Mouse (Mus musculus): ENCODE measurements around the gene Rps28. TPM values are rescaled to one million over a fixed set of nuclear protein-coding genes. Genes with fewer than 3 reads are reported as not detected.

Rps28 gene
- total RNA-seq, 1 experiment, result 5,476 TPM

GRCm38 (mm10) chr17:33822436-33822959 lies 1.9 kb downstream of the Rps28 start:
- H3K9me3 ChIP-seq (ENCODE audit: control insufficient read depth, insufficient read depth, low read depth, low read length), result no peaks in the 10 kb centered on the region
- peaks cover 10 to 14% of the 10 kb centered on the region in 2 experiments for H3K4me1 ChIP-seq (ENCODE audit: control insufficient read depth in 2 of 2, insufficient read depth in 2 of 2, low read length in 2 of 2, poor library complexity in 1 of 2)
- TF ChIP-seq ZNF384 (IDR thresholded peaks at IDR 0.05; ENCODE audit: low read depth, low read length) (no peak), HCFC1 (IDR thresholded peaks at IDR 0.05; ENCODE audit: borderline replicate concordance, insufficient read depth, low read length) (no peak), MAFK (IDR thresholded peaks at IDR 0.05; ENCODE audit: insufficient read depth, low read depth, low read length) (no peak), ZC3H11A (IDR thresholded peaks at IDR 0.05; ENCODE audit: borderline replicate concordance, low read depth, low read length) (no peak)
- H3K36me3 ChIP-seq (ENCODE audit: control insufficient read depth, insufficient read depth, low read length, poor library complexity, severe bottlenecking), result peaks cover 50% of the 10 kb centered on the region
- no peak overlapping the region for H3K27ac ChIP-seq (ENCODE audit: insufficient read depth, low read depth, low read length, poor library complexity, severe bottlenecking)
- in situ Hi-C loops (cut with MboI; ENCODE audit: low sequenced_read_pairs in 2 of 2, unreplicated experiment in 2 of 2), result no loop called here
- DNase-seq (ENCODE audit: low read depth, low spot score), result no peak
- peak overlapping the region; percentile 100; the same call in 1 of the 2 replicates for H3K9ac ChIP-seq (ENCODE audit: insufficient read depth, low read depth, low read length, poor library complexity, severe bottlenecking)
- peak overlapping the region; percentile 84 to 98; a peak in 3 of 4 replicates for H3K4me3 ChIP-seq (ENCODE audit: insufficient read depth in 1 of 2, low read depth in 1 of 2, low read length in 2 of 2, poor library complexity in 1 of 2, severe bottlenecking in 1 of 2)

- Histone ChIP-seq H3K27ac (ENCODE audit: insufficient read depth, low read depth, low read length, poor library complexity, severe bottlenecking) (peak overlapping the region; percentile 73), H3K9ac (ENCODE audit: insufficient read depth, low read depth, low read length, poor library complexity, severe bottlenecking) (peak overlapping the region; percentile 91), H3K4me1 (ENCODE audit: control insufficient read depth in 2 of 2, insufficient read depth in 2 of 2, low read length in 2 of 2, poor library complexity in 1 of 2) (peaks cover 4 to 12% of the 10 kb centered on the region in 2 experiments), H3K9me3 (ENCODE audit: control insufficient read depth, insufficient read depth, low read depth, low read length) (no peaks in the 10 kb centered on the region), H3K4me3 (ENCODE audit: insufficient read depth in 1 of 2, low read depth in 1 of 2, low read length in 2 of 2, poor library complexity in 1 of 2, severe bottlenecking in 1 of 2) (peak overlapping the region; percentile 61 to 69), H3K36me3 (ENCODE audit: control insufficient read depth, insufficient read depth, low read length, poor library complexity, severe bottlenecking) (peaks cover 32% of the 10 kb centered on the region)
- no peak for DNase-seq (ENCODE audit: low read depth, low spot score)
- in situ Hi-C loops (cut with MboI; ENCODE audit: low sequenced_read_pairs in 2 of 2, unreplicated experiment in 2 of 2), result no loop called here
- TF ChIP-seq CHD2 (IDR thresholded peaks at IDR 0.05; ENCODE audit: low read depth, low read length), result no peak
- no peak for TF ChIP-seq ZC3H11A (IDR thresholded peaks at IDR 0.05; ENCODE audit: borderline replicate concordance, low read depth, low read length)
- no peak for TF ChIP-seq ZNF384 (IDR thresholded peaks at IDR 0.05; ENCODE audit: low read depth, low read length)
- no peak for TF ChIP-seq HCFC1 (IDR thresholded peaks at IDR 0.05; ENCODE audit: borderline replicate concordance, insufficient read depth, low read length)
- TF ChIP-seq MAFK (IDR thresholded peaks at IDR 0.05; ENCODE audit: insufficient read depth, low read depth, low read length), result no peak
Measured at GRCm38 (mm10) chr17:33817969-33818643, 6.3 kb downstream of the Rps28 start.

- peak overlapping the region; percentile 91 for H3K9ac ChIP-seq (ENCODE audit: insufficient read depth, low read depth, low read length, poor library complexity, severe bottlenecking)
- peak overlapping the region; percentile 61 to 77 for H3K4me3 ChIP-seq (ENCODE audit: insufficient read depth in 1 of 2, low read depth in 1 of 2, low read length in 2 of 2, poor library complexity in 1 of 2, severe bottlenecking in 1 of 2)
- peaks cover 24% of the 10 kb centered on the region for H3K36me3 ChIP-seq (ENCODE audit: control insufficient read depth, insufficient read depth, low read length, poor library complexity, severe bottlenecking)
- no peaks in the 10 kb centered on the region for H3K9me3 ChIP-seq (ENCODE audit: control insufficient read depth, insufficient read depth, low read depth, low read length)
- DNase-seq (ENCODE audit: low read depth, low spot score), result peak; percentile 91
- in situ Hi-C loops (cut with MboI; ENCODE audit: low sequenced_read_pairs in 2 of 2, unreplicated experiment in 2 of 2), result no loop called here
- no peak for TF ChIP-seq HCFC1 (IDR thresholded peaks at IDR 0.05; ENCODE audit: borderline replicate concordance, insufficient read depth, low read length)
- 0 out of 2 replicates have a peak, but pooled peaks have one; percentile 23 for TF ChIP-seq CHD2 (IDR thresholded peaks at IDR 0.05; ENCODE audit: low read depth, low read length)
- no peak for TF ChIP-seq MAFK (IDR thresholded peaks at IDR 0.05; ENCODE audit: insufficient read depth, low read depth, low read length)
- peak overlapping the region; percentile 79 for H3K27ac ChIP-seq (ENCODE audit: insufficient read depth, low read depth, low read length, poor library complexity, severe bottlenecking)
- peaks cover 5 to 18% of the 10 kb centered on the region in 2 experiments for H3K4me1 ChIP-seq (ENCODE audit: control insufficient read depth in 2 of 2, insufficient read depth in 2 of 2, low read length in 2 of 2, poor library complexity in 1 of 2)
Measured at GRCm38 (mm10) chr17:33817184-33817968, 7.0 kb downstream of the Rps28 start.

GRCm38 (mm10) chr17:33816612-33817011 lies 7.8 kb downstream of the Rps28 start:
- Histone ChIP-seq H3K27ac (ENCODE audit: insufficient read depth, low read depth, low read length, poor library complexity, severe bottlenecking) (no peak overlapping the region), H3K4me1 (ENCODE audit: control insufficient read depth in 2 of 2, insufficient read depth in 2 of 2, low read length in 2 of 2, poor library complexity in 1 of 2) (peaks cover 11 to 16% of the 10 kb centered on the region in 2 experiments), H3K9ac (ENCODE audit: insufficient read depth, low read depth, low read length, poor library complexity, severe bottlenecking) (peak overlapping the region; percentile 88; the same call in 1 of the 2 replicates), H3K9me3 (ENCODE audit: control insufficient read depth, insufficient read depth, low read depth, low read length) (no peaks in the 10 kb centered on the region), H3K36me3 (ENCODE audit: control insufficient read depth, insufficient read depth, low read length, poor library complexity, severe bottlenecking) (peaks cover 17% of the 10 kb centered on the region), H3K4me3 (ENCODE audit: insufficient read depth in 1 of 2, low read depth in 1 of 2, low read length in 2 of 2, poor library complexity in 1 of 2, severe bottlenecking in 1 of 2) (peak overlapping the region; percentile 61 to 77)
- in situ Hi-C loops (cut with MboI; ENCODE audit: low sequenced_read_pairs in 2 of 2, unreplicated experiment in 2 of 2), result no loop called here
- TF ChIP-seq CHD2 (IDR thresholded peaks at IDR 0.05; ENCODE audit: low read depth, low read length) (no peak), ZC3H11A (IDR thresholded peaks at IDR 0.05; ENCODE audit: borderline replicate concordance, low read depth, low read length) (no peak), ZNF384 (IDR thresholded peaks at IDR 0.05; ENCODE audit: low read depth, low read length) (no peak), HCFC1 (IDR thresholded peaks at IDR 0.05; ENCODE audit: borderline replicate concordance, insufficient read depth, low read length) (no peak), MAFK (IDR thresholded peaks at IDR 0.05; ENCODE audit: insufficient read depth, low read depth, low read length) (no peak)
- DNase-seq (ENCODE audit: low read depth, low spot score), result no peak
